Mouse (Mus musculus): ENCODE measurements around the gene Rnf213.
A peak's percentile ranks its signal among the peaks of the same experiment; 100 is the strongest.

Gene Rnf213

DNA sequence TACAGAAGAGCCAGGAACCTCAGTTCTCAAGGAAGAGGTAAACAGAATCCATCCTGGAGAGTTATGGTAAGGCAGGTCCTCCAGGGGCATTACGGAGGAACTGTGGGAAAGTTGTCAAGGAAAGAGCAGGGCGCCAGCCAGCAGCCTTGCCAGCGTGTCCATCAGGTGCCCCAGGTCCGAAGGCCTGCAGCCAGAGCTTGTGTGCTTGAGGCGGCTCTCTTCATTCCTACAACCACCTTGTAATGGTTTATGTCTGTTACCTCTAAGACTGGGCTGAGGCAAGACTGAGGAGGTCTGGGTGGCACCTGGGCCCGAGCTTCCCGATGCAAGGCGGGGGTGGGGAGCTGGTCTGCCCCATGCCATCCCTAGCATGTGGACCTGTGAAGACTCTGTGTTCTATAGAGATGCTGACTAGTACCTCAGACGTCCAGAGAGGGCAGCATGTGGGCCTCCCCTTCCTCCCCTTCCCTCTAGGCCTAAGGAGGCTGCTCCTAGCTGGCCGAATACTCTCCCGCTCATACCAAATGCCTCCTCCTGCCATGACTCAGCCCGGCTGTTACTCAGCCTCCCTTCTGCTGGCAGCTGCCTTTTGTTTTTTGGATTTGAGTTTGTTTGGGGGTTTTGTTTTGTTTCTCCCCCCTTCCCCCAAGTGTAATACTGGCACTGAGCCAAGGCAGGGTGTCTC is 123.9 kb downstream of the Rnf213 start:
- no peak for DNase-seq

- no peak for DNase-seq
Measured at GRCm38 (mm10) chr11:119519387-119519786, 126.5 kb downstream of the Rnf213 start.

GRCm38 (mm10) chr11:119520005-119520712 is 127.3 kb downstream of the Rnf213 start:
- peak; percentile 25 for DNase-seq

DNA sequence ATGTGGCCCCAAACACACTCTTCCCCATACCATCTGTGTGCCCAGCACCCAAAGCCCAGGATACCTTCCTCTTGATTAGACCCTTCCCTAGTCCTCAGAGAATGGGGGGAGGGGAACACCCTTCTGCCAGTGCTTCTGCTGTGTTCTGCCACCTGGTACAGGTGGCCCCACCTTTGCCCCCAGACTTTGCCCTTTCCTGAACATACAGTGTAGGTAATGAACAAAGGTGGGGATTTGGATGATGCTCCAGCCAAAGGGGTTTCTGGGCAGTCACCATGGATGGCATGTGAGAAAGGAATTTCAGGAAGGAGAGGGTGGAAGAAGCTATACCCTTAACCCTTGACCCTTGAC is 127.8 kb downstream of the Rnf213 start:
- no peak for DNase-seq

GRCm38 (mm10) chr11:119521920-119522710 is 129.2 kb downstream of the Rnf213 start:
- DNase-seq = peak; percentile 55

GRCm38 (mm10) chr11:119522779-119523178 is 129.9 kb downstream of the Rnf213 start:
- peak; percentile 72 for DNase-seq

DNA sequence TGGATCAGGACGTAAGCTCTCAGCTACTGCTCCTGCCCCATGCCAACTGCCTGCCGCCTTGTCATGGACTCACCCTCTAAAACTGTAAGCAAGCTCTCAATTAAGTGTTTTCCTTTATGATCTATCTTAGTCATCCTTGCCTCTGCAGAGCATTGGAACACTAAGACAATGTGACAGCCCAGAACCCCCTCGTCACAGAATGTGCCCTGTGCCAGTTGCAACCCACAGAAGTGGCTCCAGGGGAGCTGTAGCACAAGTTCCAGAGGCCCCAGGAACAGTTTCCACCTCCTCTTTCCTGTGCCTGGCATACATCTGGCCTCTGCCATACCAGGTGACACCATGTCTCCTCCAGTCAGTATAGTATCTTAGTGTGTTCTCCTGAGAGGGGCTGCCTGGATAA is 130.5 kb downstream of the Rnf213 start:
- DNase-seq = no peak

DNA sequence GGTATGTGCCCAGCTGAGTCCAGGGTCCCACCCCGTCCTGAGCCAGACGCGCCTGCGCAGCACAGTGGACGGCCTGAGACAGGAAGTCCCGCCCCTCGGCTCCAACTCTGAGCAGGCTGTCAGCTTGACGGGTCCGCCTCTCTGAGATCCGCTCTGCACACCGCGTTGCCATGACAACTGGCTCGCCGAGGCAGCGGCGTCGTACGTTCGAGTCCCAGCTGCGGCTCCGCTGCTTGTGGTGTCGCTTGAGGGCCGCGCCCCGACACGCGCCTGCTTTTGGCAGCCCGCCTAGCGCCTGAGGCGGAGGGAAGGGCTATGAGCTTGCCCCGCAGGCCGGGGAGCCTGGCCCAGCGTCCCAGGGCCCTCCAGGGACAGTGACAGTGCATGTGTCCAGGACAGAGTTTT is 131.6 kb downstream of the Rnf213 start:
- DNase-seq = peak; percentile 89

DNA sequence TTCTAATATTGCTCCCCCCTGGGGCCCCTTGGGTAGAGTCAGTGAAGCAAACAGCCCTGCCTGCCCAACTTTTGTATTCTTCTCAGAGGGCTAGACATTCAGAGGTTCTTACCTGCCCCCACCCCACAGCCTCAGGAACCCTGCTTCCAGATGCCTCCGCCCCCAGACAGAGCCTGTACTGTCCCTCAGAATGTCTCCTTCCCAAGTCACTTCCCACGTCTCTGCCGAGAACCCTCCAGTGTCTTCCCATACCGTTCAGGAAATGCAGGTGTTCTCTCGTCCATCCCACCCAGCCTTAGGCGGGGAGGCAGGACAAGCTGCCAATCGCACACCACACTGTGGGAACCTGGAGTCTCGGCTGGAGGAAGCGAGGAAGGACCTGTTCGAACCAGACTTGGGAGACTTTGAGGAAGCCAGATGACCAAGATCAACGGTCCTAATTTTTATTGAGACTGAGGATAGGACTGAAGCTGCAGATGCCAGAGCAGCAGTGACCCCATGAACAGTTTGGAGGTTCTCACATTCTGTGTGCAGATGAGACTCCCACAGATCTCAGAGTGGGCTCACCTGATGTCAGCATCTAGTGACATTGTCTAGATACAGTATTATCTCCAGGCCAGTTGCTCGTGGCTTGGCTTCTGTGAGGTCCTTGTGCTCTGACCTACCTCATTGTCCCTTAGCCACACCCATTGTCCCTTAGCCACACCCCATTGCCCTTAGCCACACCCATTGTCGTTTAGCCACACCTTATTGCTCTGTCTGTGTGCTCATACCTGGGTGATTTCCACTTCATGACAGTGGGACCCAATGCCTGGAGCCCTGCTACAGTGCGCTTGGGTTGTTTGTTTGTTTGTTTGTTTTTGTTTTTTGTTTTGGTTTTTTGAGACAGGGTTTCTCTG is 133.4 kb downstream of the Rnf213 start:
- no peak for DNase-seq

DNA sequence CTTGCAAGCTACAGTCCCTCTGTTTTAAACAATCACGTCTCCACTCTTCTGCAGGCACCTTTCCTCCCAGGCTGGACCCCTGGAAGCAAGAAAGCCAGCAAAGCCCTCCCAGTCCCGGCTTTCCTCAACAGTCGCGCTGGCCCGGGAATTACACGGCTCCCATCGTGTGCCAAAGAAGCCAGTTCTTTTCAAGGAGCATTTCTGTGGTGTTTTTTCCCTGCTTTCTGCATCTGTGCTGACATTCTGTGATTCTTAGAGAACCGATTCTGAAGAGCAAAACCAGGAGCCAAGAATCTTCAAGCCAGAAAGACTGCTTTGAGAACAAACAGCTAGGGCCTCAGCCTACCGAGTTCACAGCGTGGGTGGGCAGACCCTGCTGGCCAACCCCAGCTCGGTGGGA is 136.0 kb downstream of the Rnf213 start:
- DNase-seq = no peak

DNA sequence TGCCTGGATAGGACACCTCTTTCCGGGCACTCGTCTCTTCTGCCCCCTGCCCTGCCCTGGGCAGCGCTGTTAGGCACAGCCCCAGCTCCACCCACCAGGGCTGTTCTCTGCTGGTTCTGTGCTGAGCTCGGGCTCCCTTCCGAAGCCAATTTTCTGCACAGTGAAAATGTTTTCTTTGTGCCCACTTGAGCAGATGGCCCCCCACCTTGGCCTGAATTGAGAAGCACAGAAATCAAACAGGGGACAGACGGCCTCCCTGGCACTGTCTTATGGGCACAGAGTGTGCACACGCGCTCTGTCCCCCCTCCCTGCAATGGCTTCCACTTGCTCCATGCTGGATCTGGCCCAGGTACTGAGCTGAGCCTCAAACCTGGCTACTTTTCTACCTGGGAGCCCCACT is 139.6 kb downstream of the Rnf213 start:
- no peak for DNase-seq

DNA sequence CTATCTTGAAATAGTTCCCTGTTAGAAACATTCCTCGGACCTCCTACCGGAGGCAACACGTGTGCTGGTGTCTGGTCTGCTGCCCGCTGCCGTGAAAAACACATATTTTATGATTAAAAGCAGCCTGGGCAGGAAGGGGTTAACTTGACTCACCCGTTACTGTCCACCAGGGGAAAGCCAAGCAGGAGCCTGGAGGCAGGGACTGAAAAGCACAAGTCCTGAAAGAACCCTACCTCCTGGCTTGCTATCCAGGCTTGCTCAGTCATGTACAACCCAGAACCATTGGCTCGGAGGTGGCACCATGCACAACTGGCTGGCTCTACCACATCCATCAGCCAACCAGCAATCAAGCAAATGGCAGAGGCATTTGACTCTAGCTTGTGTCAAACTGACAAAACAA is 140.8 kb downstream of the Rnf213 start:
- no peak for DNase-seq

Data from lung, postnatal 14 days (tissue).